Mouse (Mus musculus): Measurements from ENCODE around the gene Baz2b.

GRCm38 (mm10) chr2:60145742-60146141 is 63.9 kb downstream of the Baz2b start:
- TF ChIP-seq CTCF (IDR thresholded peaks at IDR 0.05; ENCODE audit: low read depth) (no peak), EP300 (IDR thresholded peaks at IDR 0.05; ENCODE audit: low read depth) (no peak)

Data from liver, postnatal 0 days (tissue).